In the genomic region with DNA sequence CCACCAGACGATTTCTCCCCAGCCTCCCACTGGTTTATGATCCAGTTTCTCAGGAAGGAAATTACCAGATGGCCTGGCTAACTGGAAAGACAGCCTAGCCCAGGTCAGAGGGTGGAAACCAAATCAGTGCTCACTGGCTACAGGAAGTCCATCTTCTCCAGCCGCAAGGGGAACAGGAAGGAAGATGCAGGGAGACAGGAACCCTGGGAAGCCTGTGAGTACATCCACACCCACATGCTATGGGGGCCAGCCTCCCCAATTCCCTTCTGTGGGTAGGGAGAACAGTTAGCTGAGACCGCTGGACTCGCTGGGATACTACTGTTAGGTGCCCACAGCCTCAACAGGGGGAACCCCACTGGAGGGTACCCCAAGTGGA, we compare ENCODE assay signal across 8 mouse cellular contexts. TPM values are rescaled to one million over a fixed set of nuclear protein-coding genes. Genes with fewer than 3 reads are reported as not detected.
DNase-seq lines count a peak whose midpoint lies in the region; ATAC-seq and TF ChIP-seq lines count a peak whose summit lies in the region.

No protein-coding gene starts in this region.

- H3K4me1 ChIP-seq in cerebellum, adult 2 months (ENCODE audit: control insufficient read depth, insufficient read depth, low read length) = peaks cover 39% of the 10 kb centered on the region
- H3K4me1 ChIP-seq in forebrain, embryonic 13.5 days = peaks cover 23% of the 10 kb centered on the region
- H3K4me1 ChIP-seq in kidney, adult 2 months (ENCODE audit: control insufficient read depth, insufficient read depth, low read length) = peaks cover 47% of the 10 kb centered on the region

- 0 out of 2 replicates have a peak overlapping the region, but pooled peaks have one; percentile 5 for H3K27ac ChIP-seq in cerebellum, adult 2 months (ENCODE audit: insufficient read depth, low read length)
- H3K27ac ChIP-seq in forebrain, embryonic 13.5 days = peak overlapping the region; percentile 35; the same call in 1 of the 2 replicates
- H3K27ac ChIP-seq in kidney, adult 2 months (ENCODE audit: insufficient read depth, low read depth, low read length) = peak overlapping the region; percentile 42

- no peaks in the 10 kb centered on the region for H3K9me3 ChIP-seq in forebrain, embryonic 13.5 days (replicated peaks)

- H3K4me2 ChIP-seq in forebrain, embryonic 13.5 days = no peak overlapping the region

- WGBS in cerebellum, adult 2 months = 51% methylated on average over 4 of the region's 4 CpGs
- WGBS in forebrain, embryonic 13.5 days = 89% methylated on average over 4 of the region's 4 CpGs
- 42% methylated on average over 4 of the region's 4 CpGs for WGBS in kidney, adult 2 months

- no peak overlapping the region for H3K9ac ChIP-seq in forebrain, embryonic 13.5 days

- TF ChIP-seq POLR2A in cerebellum, adult 2 months (IDR thresholded peaks at IDR 0.05; ENCODE audit: borderline replicate concordance, insufficient read depth, low read length) = no peak
- TF ChIP-seq POLR2A in kidney, adult 2 months (IDR thresholded peaks at IDR 0.05; ENCODE audit: low read depth, low read length) = no peak

- no peak overlapping the region for H3K4me3 ChIP-seq in cerebellum, adult 2 months (replicated peaks; ENCODE audit: insufficient read depth, low read depth, low read length)
- no peak overlapping the region for H3K4me3 ChIP-seq in forebrain, embryonic 13.5 days
- H3K4me3 ChIP-seq in kidney, adult 2 months (ENCODE audit: insufficient read depth, low read depth, low read length) = no peak overlapping the region

- H3K27me3 ChIP-seq in cerebellum, adult 2 months (ENCODE audit: control insufficient read depth, insufficient read depth, low read length) = no peaks in the 10 kb centered on the region
- no peaks in the 10 kb centered on the region for H3K27me3 ChIP-seq in forebrain, embryonic 13.5 days
- H3K27me3 ChIP-seq in kidney, adult 2 months (replicated peaks; ENCODE audit: control insufficient read depth, insufficient read depth, low read length) = no peaks in the 10 kb centered on the region

- DNase-seq in cerebellum, adult 2 months = peak in 1 of 2 experiments; percentile 12
- DNase-seq in cerebellum, adult 9-10 months = no peak
- DNase-seq in kidney, adult 2 months = peak; percentile 78
- peak; percentile 77 for DNase-seq in lung, postnatal 36 days
- DNase-seq in c-Kit-positive CD71-positive TER-119-positive erythroid progenitor cells, embryonic 14.5 days (ENCODE audit: low spot score) = no peak
- no peak for DNase-seq in adipocyte (ENCODE audit: low spot score)
- DNase-seq in urinary bladder, postnatal 10 days (ENCODE audit: low spot score) = no peak

- TF ChIP-seq CTCF in cerebellum, adult 2 months (IDR thresholded peaks at IDR 0.05; ENCODE audit: borderline replicate concordance, insufficient read depth, low read depth, low read length) = no peak
- no peak for TF ChIP-seq CTCF in kidney, adult 2 months (conservative IDR thresholded peaks at IDR 0.05; ENCODE audit: insufficient read depth, insufficient read length, low read depth, low read length)

- no peak for ATAC-seq in forebrain, embryonic 13.5 days

- no peaks in the 10 kb centered on the region for H3K36me3 ChIP-seq in forebrain, embryonic 13.5 days (ENCODE audit: poor library complexity, severe bottlenecking)
- H3K36me3 ChIP-seq in kidney, adult 2 months (ENCODE audit: control insufficient read depth, insufficient read depth, low read length) = no peaks in the 10 kb centered on the region

RNA-seq across cellular contexts. Expression of a gene that starts 10.7 kb away (rescaled TPM):
- polyA plus RNA-seq in cerebellum, adult 2 months (2012; rRNA removed) = 16.4 and 17.3 TPM in 2 replicates
- polyA plus RNA-seq in forebrain, embryonic 13.5 days (2015; fragmentation: Nextera tagmentation; extraction: Ambion mirVana) = 0.93 and 0.97 TPM in 2 replicates
- 39.1 and 43.0 TPM in 2 replicates for polyA plus RNA-seq in kidney, adult 2 months (2012; rRNA removed)

RNA-seq across cellular contexts. Expression of a gene that starts 16.9 kb away (rescaled TPM):
- polyA plus RNA-seq in cerebellum, adult 2 months (2012; rRNA removed) = 0.21 and 0.25 TPM in 2 replicates
- 0.11 and 0.18 TPM in 2 replicates for polyA plus RNA-seq in forebrain, embryonic 13.5 days (2015; fragmentation: Nextera tagmentation; extraction: Ambion mirVana)
- polyA plus RNA-seq in kidney, adult 2 months (2012; rRNA removed) = 3.0 and 4.3 TPM in 2 replicates

RNA-seq across cellular contexts. Expression of a gene that starts 34.8 kb away (rescaled TPM):
- polyA plus RNA-seq in cerebellum, adult 2 months (2012; rRNA removed) = 4.0 and 4.4 TPM in 2 replicates
- 5.3 and 5.9 TPM in 2 replicates for polyA plus RNA-seq in forebrain, embryonic 13.5 days (2015; fragmentation: Nextera tagmentation; extraction: Ambion mirVana)
- 2.7 and 3.8 TPM in 2 replicates for polyA plus RNA-seq in kidney, adult 2 months (2012; rRNA removed)

RNA-seq across cellular contexts. Expression of a gene that starts 35.8 kb away (rescaled TPM):
- polyA plus RNA-seq in cerebellum, adult 2 months (2012; rRNA removed) = not detected in 2 replicates
- not detected in 2 replicates for polyA plus RNA-seq in forebrain, embryonic 13.5 days (2015; fragmentation: Nextera tagmentation; extraction: Ambion mirVana)
- not detected in 2 replicates for polyA plus RNA-seq in kidney, adult 2 months (2012; rRNA removed)

RNA-seq across cellular contexts. Expression of a gene that starts 37.0 kb away (rescaled TPM):
- 87.4 and 91.1 TPM in 2 replicates for polyA plus RNA-seq in cerebellum, adult 2 months (2012; rRNA removed)
- 111 and 117 TPM in 2 replicates for polyA plus RNA-seq in forebrain, embryonic 13.5 days (2015; fragmentation: Nextera tagmentation; extraction: Ambion mirVana)
- 114 and 125 TPM in 2 replicates for polyA plus RNA-seq in kidney, adult 2 months (2012; rRNA removed)

Comparison
In these comparisons a context has a peak if more than half of its experiments do, and no peak if none do; other contexts are left out.
1. DNase-seq: peak in kidney, adult 2 months (single experiment) and lung, postnatal 36 days (single experiment); none in cerebellum, adult 9-10 months (single experiment), c-Kit-positive CD71-positive TER-119-positive erythroid progenitor cells, embryonic 14.5 days (single experiment), adipocyte (single experiment) and urinary bladder, postnatal 10 days (single experiment).
2. Peak in every context shown above with its lines, with median percentiles within 50 percentile points of each other: H3K27ac ChIP-seq.